Mouse (Mus musculus) kidney, postnatal 0 days (tissue): ENCODE results near the gene Zfp414. TPM values are rescaled to one million over a fixed set of nuclear protein-coding genes. Genes with fewer than 3 reads are reported as not detected.

Experiments
- ATAC-seq: fragments of 200-750 bp; cut with Nextera tagmentation; replicated peaks from 2 replicates; pipeline ENCODE4 v1.8.0; 2017; ENCODE audit warnings: low read depth, moderate number of reproducible peaks, moderate TSS enrichment, moderate library complexity; ENCODE audit not compliant: low FRiP score
- DNase-seq: peaks from one replicate; pipeline ENCODE4 v3.0.0-alpha.2; 2016; ENCODE audit warnings: low spot score
- H3K27ac ChIP-seq: fragments of 300-500 bp; sonication (generic); 2 replicates; pipeline ENCODE4 v1.5.1; 2014; ENCODE audit warnings: mild to moderate bottlenecking
- H3K27me3 ChIP-seq: fragments of 300-500 bp; sonication (generic); 2 replicates; pipeline ENCODE4 v1.6.1; 2014; ENCODE audit warnings: low read length, mixed read lengths; ENCODE audit not compliant: insufficient read depth
- H3K36me3 ChIP-seq: fragments of 300-500 bp; sonication (generic); 2 replicates; pipeline ENCODE4 v1.6.1; 2014; ENCODE audit warnings: low read length, mixed read lengths; ENCODE audit not compliant: insufficient read depth
- H3K4me1 ChIP-seq: fragments of 300-500 bp; sonication (generic); replicated peaks from 2 replicates; pipeline ENCODE4 v1.6.1; 2014; ENCODE audit warnings: antibody characterized with exemption, low read length, mixed read lengths; ENCODE audit not compliant: insufficient read depth
- H3K4me2 ChIP-seq: fragments of 300-500 bp; sonication (generic); 2 replicates; pipeline ENCODE4 v1.6.1; 2014; ENCODE audit warnings: mild to moderate bottlenecking, low read length, moderate library complexity, mixed read lengths
- H3K4me3 ChIP-seq: fragments of 300-500 bp; sonication (generic); replicated peaks from 2 replicates; pipeline ENCODE4 v1.5.1; 2014; ENCODE audit warnings: low read depth, low read length
- H3K9ac ChIP-seq: fragments of 300-500 bp; sonication (generic); 2 replicates; pipeline ENCODE4 v1.6.1; 2014; ENCODE audit warnings: low read depth, low read length
- H3K9me3 ChIP-seq: fragments of 300-500 bp; sonication (generic); replicated peaks from 2 replicates; pipeline ENCODE4 v1.6.1; 2016; ENCODE audit warnings: low read length, inconsistent platforms, mixed read lengths
- CTCF ChIP-seq: IDR thresholded peaks from 2 replicates; pipeline ENCODE4 v1.5.1; 2016; ENCODE audit warnings: antibody characterized with exemption, low read depth, mild to moderate bottlenecking, moderate library complexity
- whole genome bisulfite sequencing: fragments of 180-500 bp; shearing (Covaris S2); extraction: QIAGEN DNeasy Blood & Tissue Kit; methylation state at CpG from one replicate; pipeline ENCODE4 v1.1.7; 2014; 5-methylcytosine and 5-hydroxymethylcytosine counted together
- polyA plus RNA-seq: library from polyadenylated mRNA; unstranded; fragments of >200 nt; fragmentation: Nextera tagmentation; extraction: Ambion mirVana; gene quantifications from 2 replicates; pipeline ENCODE4 v1.2.1, GENCODE M21; 2015

The Zfp414 gene
- polyA plus RNA-seq, 1 experiment from 2014 or later, result 42.9 TPM

DNA sequence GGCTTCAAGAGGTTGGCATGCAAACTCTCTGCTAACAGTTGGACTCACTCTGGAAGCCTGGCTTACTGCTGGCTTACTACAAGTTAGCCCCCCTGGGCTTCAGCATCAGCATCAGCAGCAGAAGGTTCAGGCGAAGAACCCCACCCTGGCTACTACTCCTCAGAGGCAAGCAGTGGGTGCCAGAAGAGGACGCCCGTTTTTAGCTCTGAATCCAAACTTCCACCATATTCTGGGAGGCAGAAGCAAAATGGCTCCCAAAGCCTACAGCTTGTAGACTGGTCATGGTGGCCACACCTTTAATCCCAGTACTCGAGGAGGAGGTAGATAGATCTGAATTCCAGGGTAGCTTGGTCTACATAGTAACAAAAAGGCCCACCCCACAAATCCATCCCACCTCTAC, 15.2 kb downstream of the Zfp414 start:
- Histone ChIP-seq H3K9me3 (no peaks in the 10 kb centered on the region), H3K4me2 (no peak overlapping the region), H3K36me3 (peaks cover 55% of the 10 kb centered on the region), H3K9ac (no peak overlapping the region), H3K4me3 (no peak overlapping the region), H3K27ac (no peak overlapping the region), H3K4me1 (no peaks in the 10 kb centered on the region), H3K27me3 (no peaks in the 10 kb centered on the region)
- 94% methylated on average over 4 of the region's 4 CpGs for WGBS
- DNase-seq (no peak), ATAC-seq (no peak)
- no peak for TF ChIP-seq CTCF

DNA sequence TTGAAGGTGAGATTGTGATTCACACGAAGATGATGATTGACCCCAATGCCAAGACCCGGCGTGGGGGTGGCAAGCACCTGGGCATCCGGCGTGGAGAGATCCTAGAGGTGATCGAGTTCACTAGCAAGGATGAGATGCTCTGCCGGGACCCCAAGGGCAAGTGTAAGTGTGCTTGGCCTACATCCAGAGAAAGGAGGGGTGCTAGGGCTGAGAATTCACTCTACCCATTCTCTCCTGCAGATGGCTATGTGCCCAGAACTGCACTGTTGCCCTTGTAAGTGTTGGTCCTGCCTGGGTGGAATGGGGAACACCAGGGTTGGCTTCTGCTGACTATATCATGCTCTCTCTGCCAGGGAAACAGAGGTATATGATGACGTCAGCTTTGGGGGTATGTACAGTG, 16.2 kb downstream of the Zfp414 start:
- Histone ChIP-seq H3K9me3 (no peaks in the 10 kb centered on the region), H3K36me3 (peaks cover 65% of the 10 kb centered on the region), H3K9ac (no peak overlapping the region), H3K4me1 (no peaks in the 10 kb centered on the region), H3K27ac (no peak overlapping the region), H3K4me3 (no peak overlapping the region), H3K4me2 (no peak overlapping the region), H3K27me3 (no peaks in the 10 kb centered on the region)
- 88% methylated on average over 8 of the region's 8 CpGs for WGBS
- no peak for TF ChIP-seq CTCF
- ATAC-seq, result no peak
- no peak for DNase-seq

DNA sequence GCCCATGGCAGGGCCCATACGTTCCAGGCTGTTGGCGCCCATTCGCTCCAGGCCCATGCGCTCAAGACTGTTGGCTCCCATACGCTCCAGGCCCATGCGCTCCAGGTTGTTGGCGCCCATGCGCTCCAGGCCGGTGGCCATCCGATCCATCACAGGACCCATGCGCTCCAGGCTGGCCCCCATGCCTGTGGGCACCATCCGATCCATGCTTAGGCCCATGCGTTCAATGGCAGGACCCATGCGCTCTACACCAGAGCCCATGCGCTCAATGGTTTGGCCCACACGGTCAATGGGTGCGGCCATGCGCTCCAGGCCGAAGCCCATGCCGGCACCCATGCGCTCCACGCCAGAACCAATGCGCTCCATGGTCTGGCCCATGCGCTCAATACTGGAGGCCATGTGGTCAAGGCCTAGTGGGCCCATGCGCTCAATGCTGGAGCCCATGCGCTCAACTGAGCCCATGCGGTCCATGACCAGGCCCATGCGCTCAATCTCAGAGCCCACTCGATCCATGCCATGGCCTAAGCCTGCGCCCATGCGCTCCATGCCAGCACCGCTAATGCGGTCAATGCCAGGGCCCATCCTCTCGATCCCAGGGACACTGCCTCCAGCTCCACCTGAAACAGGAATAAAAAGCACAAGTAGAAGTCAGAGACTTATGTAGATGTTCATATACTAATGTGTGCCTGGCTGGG, 21.0 kb downstream of the Zfp414 start:
- TF ChIP-seq CTCF, result no peak
- Histone ChIP-seq H3K27ac (no peak overlapping the region), H3K9me3 (no peaks in the 10 kb centered on the region), H3K9ac (no peak overlapping the region), H3K36me3 (peaks cover 76% of the 10 kb centered on the region), H3K4me2 (no peak overlapping the region), H3K27me3 (no peaks in the 10 kb centered on the region), H3K4me1 (no peaks in the 10 kb centered on the region), H3K4me3 (no peak overlapping the region)
- 98% methylated on average over 34 of the region's 34 CpGs for WGBS
- ATAC-seq (peak; percentile 65), DNase-seq (no peak)

DNA sequence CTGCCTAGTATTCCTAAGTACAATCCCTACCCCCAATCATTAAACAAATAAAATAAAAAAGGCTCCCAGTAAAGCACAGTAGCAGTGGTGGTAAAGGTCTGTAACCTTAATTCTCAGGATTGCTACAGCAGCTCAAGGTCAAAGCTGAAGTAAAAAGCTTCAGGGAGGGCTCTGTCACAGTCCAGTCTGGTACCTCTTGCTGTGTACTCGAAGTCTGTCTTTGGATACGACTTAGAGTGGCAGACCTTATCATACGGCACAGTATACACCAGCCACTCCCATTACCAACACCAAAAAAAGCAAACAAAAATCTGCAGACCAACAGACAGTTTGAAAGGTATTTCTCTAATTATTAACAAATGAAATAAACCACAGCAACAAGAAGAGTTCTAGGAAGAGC, 37.9 kb downstream of the Zfp414 start:
- Histone ChIP-seq H3K4me2 (no peak overlapping the region), H3K9ac (no peak overlapping the region), H3K36me3 (peaks cover 33% of the 10 kb centered on the region), H3K27ac (no peak overlapping the region), H3K9me3 (no peaks in the 10 kb centered on the region), H3K27me3 (no peaks in the 10 kb centered on the region), H3K4me3 (no peak overlapping the region), H3K4me1 (0 out of 2 replicates have a peak, but pooled peaks cover 3% of the 10 kb centered on the region)
- no peak for TF ChIP-seq CTCF
- 78% methylated on average over 3 of the region's 3 CpGs for WGBS
- DNase-seq (no peak), ATAC-seq (no peak)

DNA sequence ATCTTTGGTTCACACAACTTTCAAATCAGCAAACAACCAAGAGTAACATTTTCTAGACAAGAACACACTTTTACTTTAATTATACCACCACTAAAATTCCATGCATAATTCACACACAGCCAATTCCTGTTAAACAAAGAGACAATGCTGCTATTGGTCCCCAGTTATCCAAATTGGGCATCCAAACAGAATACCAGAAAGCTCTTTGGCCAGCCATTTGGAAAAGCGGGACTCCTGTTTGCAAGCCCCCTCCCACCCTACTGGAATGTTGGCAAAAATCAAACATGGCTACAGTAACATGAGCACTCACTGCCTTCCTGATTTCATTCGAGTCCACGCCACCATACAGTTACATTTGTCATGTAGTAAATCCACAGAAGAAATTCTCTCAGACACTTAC, 40.8 kb downstream of the Zfp414 start:
- DNase-seq, result no peak
- TF ChIP-seq CTCF, result no peak
- Histone ChIP-seq H3K4me2 (no peak overlapping the region), H3K4me1 (0 out of 2 replicates have a peak, but pooled peaks cover 3% of the 10 kb centered on the region), H3K36me3 (peaks cover 15% of the 10 kb centered on the region), H3K4me3 (no peak overlapping the region), H3K27me3 (no peaks in the 10 kb centered on the region), H3K9ac (no peak overlapping the region), H3K27ac (no peak overlapping the region), H3K9me3 (no peaks in the 10 kb centered on the region)
- WGBS, result 84% methylated on average over 3 of the region's 3 CpGs
- ATAC-seq, result no peak

DNA sequence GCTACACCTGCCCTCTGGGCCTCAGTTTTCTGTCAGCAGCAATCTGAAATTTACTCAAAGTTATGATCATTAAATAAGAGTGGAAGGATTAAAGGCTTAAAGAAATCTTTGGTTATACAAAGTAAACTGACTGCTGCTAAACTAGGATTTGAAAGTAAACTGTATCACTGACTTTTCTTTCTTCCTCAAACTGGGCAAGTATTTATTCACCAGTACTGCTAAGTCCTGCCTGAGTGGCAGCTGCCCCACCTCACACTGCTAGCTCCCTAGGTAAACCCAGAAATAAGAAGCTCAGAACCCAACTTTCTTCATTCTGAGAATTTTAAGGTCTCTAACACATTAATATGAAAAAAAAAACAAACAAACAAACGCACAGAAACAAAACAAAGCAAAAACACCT, 44.9 kb downstream of the Zfp414 start:
- TF ChIP-seq CTCF, result no peak
- Histone ChIP-seq H3K4me3 (no peak overlapping the region), H3K36me3 (peaks cover 7% of the 10 kb centered on the region; the same call in 1 of the 2 replicates), H3K9me3 (no peaks in the 10 kb centered on the region), H3K4me2 (no peak overlapping the region), H3K27me3 (no peaks in the 10 kb centered on the region), H3K4me1 (0 out of 2 replicates have a peak, but pooled peaks cover 3% of the 10 kb centered on the region), H3K27ac (no peak overlapping the region), H3K9ac (no peak overlapping the region)
- ATAC-seq (no peak), DNase-seq (no peak)
- WGBS, result 71% methylated on average over 1 of the region's 1 CpGs

DNA sequence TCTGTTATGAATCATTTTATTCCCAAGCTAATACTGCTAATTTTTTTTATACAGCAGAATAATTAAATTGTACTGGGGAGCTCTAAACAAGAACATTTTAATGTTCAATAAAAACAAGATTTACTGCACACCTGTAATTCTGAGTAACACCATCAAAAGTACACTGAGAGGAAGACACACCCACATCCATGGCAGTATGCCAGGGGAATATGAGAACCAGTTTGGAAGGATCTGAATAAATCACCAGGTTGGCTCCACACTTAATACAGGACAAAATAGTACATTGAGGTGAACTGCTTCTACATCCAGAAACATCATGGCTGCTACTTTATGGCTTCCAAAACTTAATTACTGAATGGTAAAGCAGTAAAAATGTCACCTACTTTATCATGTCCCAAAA, 46.6 kb downstream of the Zfp414 start:
- H3K9ac ChIP-seq, result no peak overlapping the region
- H3K4me2 ChIP-seq, result no peak overlapping the region
- H3K27ac ChIP-seq, result no peak overlapping the region
- H3K36me3 ChIP-seq, result peaks cover 7% of the 10 kb centered on the region; the same call in 1 of the 2 replicates
- ATAC-seq (no peak), DNase-seq (peak; percentile 21)
- H3K9me3 ChIP-seq, result no peaks in the 10 kb centered on the region
- H3K4me3 ChIP-seq, result no peak overlapping the region
- no peaks in the 10 kb centered on the region for H3K27me3 ChIP-seq
- no peak for TF ChIP-seq CTCF
- peaks cover 3% of the 10 kb centered on the region; the same call in 1 of the 2 replicates for H3K4me1 ChIP-seq
